Mouse (Mus musculus): ENCODE data around the gene Uqcrfs1.

GRCm38 (mm10) chr13:30523971-30524370 is 21.2 kb downstream of the Uqcrfs1 start:
- TF ChIP-seq CTCF (IDR thresholded peaks at IDR 0.05; ENCODE audit: control insufficient read depth, insufficient read depth, low read length) (no peak), POLR2A (IDR thresholded peaks at IDR 0.05; ENCODE audit: borderline replicate concordance, control insufficient read depth, low read depth, low read length) (no peak)

All from bone marrow, adult 2 months (tissue).